Mouse (Mus musculus) lung, adult 2 months (tissue): ENCODE results near the gene Cpne5. TPM values are rescaled to one million over a fixed set of nuclear protein-coding genes. Genes with fewer than 3 reads are reported as not detected.
A peak's percentile ranks its signal among the peaks of the same experiment; 100 is the strongest.

Experiments used
- DNase-seq: peaks from one replicate; pipeline ENCODE4 v3.0.0; 2022
- H3K4me1 ChIP-seq: fragments of 200-500 bp; 2 replicates; pipeline ENCODE4 v1.6.1; 2011; ENCODE audit warnings: low read length; ENCODE audit not compliant: control insufficient read depth, insufficient read depth
- H3K4me3 ChIP-seq: fragments of 200-500 bp; replicated peaks from 2 replicates; pipeline ENCODE3; 2011; ENCODE audit warnings: low read depth, mild to moderate bottlenecking, control low read depth, low read length; ENCODE audit errors: extremely low read depth
- CTCF ChIP-seq: fragments of 200-500 bp; IDR thresholded peaks from 2 replicates; pipeline ENCODE4 v1.5.1; 2011; ENCODE audit warnings: mild to moderate bottlenecking, low read length, control low read depth; ENCODE audit not compliant: insufficient read depth
- POLR2A ChIP-seq: fragments of 200-500 bp; IDR thresholded peaks from 2 replicates; pipeline ENCODE4 v1.6.1; 2011; ENCODE audit warnings: low read depth, mild to moderate bottlenecking, control low read depth, low read length, borderline replicate concordance; ENCODE audit errors: extremely low read depth
- WGBS: fragments of 180-500 bp; shearing (Covaris S2); methylation state at CpG from one replicate; pipeline ENCODE4 v1.1.7; 2018; 5-methylcytosine and 5-hydroxymethylcytosine counted together
- polyA plus RNA-seq: library from polyadenylated mRNA; depleted of rRNA; stranded (reverse); fragments of >200 nt; gene quantifications from 2 replicates; pipeline ENCODE4 v1.2.3, GENCODE M21; 2012

The Cpne5 gene
- polyA plus RNA-seq, 1 experiment = 13.6 TPM

DNA sequence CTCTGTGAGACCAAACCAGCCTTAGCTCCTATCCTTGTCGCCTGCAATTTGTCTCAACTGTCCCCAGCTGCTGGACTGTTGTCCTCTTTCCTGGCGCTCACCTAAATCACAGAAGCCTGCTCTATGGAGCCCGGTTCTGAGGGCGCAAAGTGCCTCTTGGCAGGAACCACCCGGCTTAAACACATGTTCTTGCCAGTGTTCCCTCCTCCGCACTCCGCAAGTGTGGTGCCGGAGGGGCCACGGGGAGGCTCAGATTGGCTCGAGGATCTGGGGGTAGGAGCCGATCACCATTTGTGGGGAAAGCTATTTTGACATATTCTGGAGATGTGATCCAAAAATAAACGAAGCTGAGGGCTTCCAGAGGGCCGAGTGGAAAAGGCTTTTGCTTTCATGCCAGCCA, 9.9 kb upstream of the Cpne5 start:
- no peak for DNase-seq
- H3K4me3 ChIP-seq = no peak overlapping the region
- peaks cover 12% of the 10 kb centered on the region for H3K4me1 ChIP-seq
- 69% methylated on average over 13 of the region's 13 CpGs for WGBS
- TF ChIP-seq POLR2A = no peak
- no peak for TF ChIP-seq CTCF

DNA sequence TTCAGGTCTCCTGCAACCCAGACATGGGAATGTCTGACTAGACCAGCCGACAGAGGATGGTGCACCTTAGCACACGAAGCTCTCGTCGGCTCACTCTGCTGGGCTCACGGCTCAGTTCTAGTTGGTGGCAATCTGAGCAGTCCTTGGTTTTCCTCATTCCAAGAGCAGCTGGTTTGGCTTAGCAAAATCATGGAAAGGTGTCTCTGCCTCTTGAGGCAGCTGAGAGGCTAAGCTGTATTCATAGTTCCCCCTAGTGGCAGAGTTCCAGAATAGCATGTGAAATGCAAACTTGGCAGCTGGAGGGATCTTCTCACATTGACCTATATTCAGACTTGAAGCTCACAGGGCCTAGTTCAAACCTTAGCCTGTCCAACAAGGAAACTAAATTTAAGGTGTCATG, 8.6 kb upstream of the Cpne5 start:
- Histone ChIP-seq H3K4me3 (no peak overlapping the region), H3K4me1 (peaks cover 4% of the 10 kb centered on the region)
- peak; percentile 39 for TF ChIP-seq CTCF
- no peak for TF ChIP-seq POLR2A
- 21% methylated on average over 5 of the region's 5 CpGs for WGBS
- DNase-seq = peak; percentile 33

- Histone ChIP-seq H3K4me1 (no peaks in the 10 kb centered on the region; the same call in 1 of the 2 replicates), H3K4me3 (no peak overlapping the region)
- peak; percentile 26 for DNase-seq
- no peak for TF ChIP-seq POLR2A
- no peak for TF ChIP-seq CTCF
- 40% methylated on average over 7 of the region's 7 CpGs for WGBS
These were observed 7.8 kb upstream of the Cpne5 start for GRCm38 (mm10) chr17:29245725-29246124.

- WGBS = 36% methylated on average over 12 of the region's 12 CpGs
- no peak for DNase-seq
- Histone ChIP-seq H3K4me1 (no peaks in the 10 kb centered on the region; the same call in 1 of the 2 replicates), H3K4me3 (no peak overlapping the region)
- TF ChIP-seq POLR2A (no peak), CTCF (no peak)
These were observed 6.9 kb upstream of the Cpne5 start for GRCm38 (mm10) chr17:29244912-29245311.

DNA sequence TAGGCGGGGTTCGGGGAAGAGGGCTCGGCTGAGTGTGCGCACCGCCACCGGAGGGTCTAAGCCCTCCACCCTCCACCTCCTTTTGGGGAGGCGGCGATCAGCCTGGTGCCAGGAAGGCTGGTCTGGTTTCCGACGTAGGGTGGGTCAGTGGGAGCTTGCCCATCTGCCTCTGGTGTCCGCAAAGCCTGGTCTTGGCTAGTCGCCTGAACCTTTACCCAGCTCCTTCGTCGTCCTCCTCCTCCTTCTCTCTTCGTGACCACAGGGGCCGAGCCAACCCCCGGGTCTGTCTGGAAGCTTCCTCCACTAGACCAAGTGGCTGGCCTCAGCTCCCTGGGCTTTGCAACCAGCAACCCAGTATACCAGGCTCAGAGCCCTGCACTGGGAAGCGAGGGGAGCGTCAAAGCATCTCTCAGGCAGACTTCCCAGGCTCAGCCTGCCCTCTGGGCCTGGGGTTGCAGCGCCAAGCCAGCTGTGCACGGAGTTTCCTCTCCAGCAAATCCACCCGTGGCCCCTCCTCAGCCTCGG, 516 bp upstream of the Cpne5 start:
- peaks cover 7% of the 10 kb centered on the region; the same call in 1 of the 2 replicates for H3K4me1 ChIP-seq
- WGBS = 3% methylated on average over 23 of the region's 23 CpGs
- TF ChIP-seq CTCF (no peak), POLR2A (no peak)
- no peak for DNase-seq
- peak overlapping the region; percentile 40 for H3K4me3 ChIP-seq

GRCm38 (mm10) chr17:29237267-29237771, 648 bp downstream of the Cpne5 start:
- WGBS = 2% methylated on average over 32 of the region's 32 CpGs
- Histone ChIP-seq H3K4me3 (peak overlapping the region; percentile 38), H3K4me1 (peaks cover 7% of the 10 kb centered on the region; the same call in 1 of the 2 replicates)
- DNase-seq = no peak
- TF ChIP-seq POLR2A (no peak), CTCF (no peak)

DNA sequence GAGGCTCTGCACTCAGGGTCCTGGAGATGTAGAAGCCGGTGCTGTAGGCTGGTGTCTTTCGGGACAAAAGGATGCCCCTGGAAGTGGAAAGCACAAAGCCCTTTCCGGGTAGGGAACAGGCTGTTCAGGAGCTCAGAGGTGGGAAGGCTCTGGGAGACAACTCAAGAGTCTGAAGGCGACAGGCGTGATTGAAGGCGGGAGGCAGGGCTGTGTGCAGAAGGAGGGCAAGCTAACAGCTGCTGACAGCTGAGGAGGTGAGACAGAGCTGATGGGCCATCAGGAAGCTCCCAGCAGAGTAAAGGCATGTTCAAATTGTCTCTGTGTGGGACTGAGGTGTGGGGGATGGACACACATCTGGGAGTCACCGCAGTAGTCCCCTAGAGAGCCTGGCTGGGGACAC, 1.9 kb downstream of the Cpne5 start:
- no peak for TF ChIP-seq POLR2A
- no peak for TF ChIP-seq CTCF
- no peak for DNase-seq
- 53% methylated on average over 7 of the region's 7 CpGs for WGBS
- no peak overlapping the region for H3K4me3 ChIP-seq
- H3K4me1 ChIP-seq = peaks cover 7% of the 10 kb centered on the region; the same call in 1 of the 2 replicates

GRCm38 (mm10) chr17:29231109-29231508, 6.9 kb downstream of the Cpne5 start:
- no peaks in the 10 kb centered on the region for H3K4me1 ChIP-seq
- H3K4me3 ChIP-seq = no peak overlapping the region
- WGBS = 75% methylated on average over 10 of the region's 10 CpGs
- no peak for DNase-seq
- TF ChIP-seq POLR2A (no peak), CTCF (no peak)

- Histone ChIP-seq H3K4me3 (no peak overlapping the region), H3K4me1 (no peaks in the 10 kb centered on the region)
- whole genome bisulfite sequencing = 88% methylated on average over 14 of the region's 14 CpGs
- TF ChIP-seq CTCF (no peak), POLR2A (no peak)
- no peak for DNase-seq
These were observed 17.3 kb downstream of the Cpne5 start for GRCm38 (mm10) chr17:29220631-29221030.

DNA sequence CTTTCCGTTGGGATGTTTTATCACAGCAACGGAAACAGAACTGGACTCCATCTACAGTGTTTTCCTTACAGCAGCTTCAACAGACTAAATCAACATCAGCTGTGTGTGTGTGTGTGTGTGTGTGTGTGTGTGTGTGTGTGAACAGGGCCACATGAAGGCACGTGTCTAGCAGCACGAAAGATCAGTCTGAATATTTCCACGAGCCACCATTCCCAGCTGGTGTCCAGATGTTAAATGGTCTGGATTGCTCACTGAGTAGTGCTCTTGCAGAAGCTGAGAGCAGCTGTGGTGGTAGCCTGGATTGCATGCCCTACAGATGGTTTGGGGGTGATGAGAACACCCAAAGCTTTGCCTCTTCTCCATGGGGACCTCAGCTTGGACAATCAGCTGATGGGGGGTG, 19.9 kb downstream of the Cpne5 start:
- no peak for DNase-seq
- TF ChIP-seq CTCF = no peak
- TF ChIP-seq POLR2A = no peak
- 71% methylated on average over 5 of the region's 5 CpGs for WGBS

GRCm38 (mm10) chr17:29216078-29216477, 21.9 kb downstream of the Cpne5 start:
- no peak for TF ChIP-seq CTCF
- TF ChIP-seq POLR2A = no peak
- no peak for DNase-seq
- Histone ChIP-seq H3K4me1 (0 out of 2 replicates have a peak, but pooled peaks cover 3% of the 10 kb centered on the region), H3K4me3 (no peak overlapping the region)
- WGBS = 53% methylated on average over 7 of the region's 7 CpGs

More for the DNA sequence above, 19.9 kb downstream of the Cpne5 start:
- Histone ChIP-seq H3K4me3 (no peak overlapping the region), H3K4me1 (0 out of 2 replicates have a peak, but pooled peaks cover 3% of the 10 kb centered on the region)

DNA sequence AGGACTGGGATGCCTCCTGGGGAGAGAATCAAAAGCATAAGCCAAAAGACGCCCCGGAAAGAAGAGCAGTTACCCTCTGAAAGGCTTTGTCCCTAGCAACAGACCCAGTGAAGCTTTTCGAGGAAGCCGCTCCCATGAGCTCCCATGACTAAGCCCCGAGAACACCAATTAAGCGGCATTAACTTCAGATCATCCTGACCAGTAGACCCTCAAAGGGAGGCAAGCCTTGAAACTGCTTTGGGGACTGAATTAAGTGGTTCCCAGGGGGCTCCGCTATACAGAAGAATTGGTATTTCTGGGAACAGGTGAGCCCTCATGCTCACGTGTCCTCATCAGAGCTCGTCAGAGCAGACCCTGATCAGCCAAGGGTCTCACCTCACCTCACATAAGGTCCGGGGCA, 23.3 kb downstream of the Cpne5 start:
- WGBS = 77% methylated on average over 10 of the region's 10 CpGs
- no peak overlapping the region for H3K4me3 ChIP-seq
- TF ChIP-seq CTCF = no peak
- no peak for TF ChIP-seq POLR2A
- no peak for DNase-seq
- 0 out of 2 replicates have a peak, but pooled peaks cover 3% of the 10 kb centered on the region for H3K4me1 ChIP-seq
